Mouse (Mus musculus): ENCODE results near the gene Nanos1. TPM values are rescaled to one million over a fixed set of nuclear protein-coding genes. Genes with fewer than 3 reads are reported as not detected.

Nanos1 gene
- 0.34 TPM for polyA plus RNA-seq (2014; fragmentation: Illumina TruSeq; extraction: RNeasy Lipid Tissue Mini Kit (QIAGEN cat#74804); ENCODE audit: low read depth, low replicate concordance)

DNA sequence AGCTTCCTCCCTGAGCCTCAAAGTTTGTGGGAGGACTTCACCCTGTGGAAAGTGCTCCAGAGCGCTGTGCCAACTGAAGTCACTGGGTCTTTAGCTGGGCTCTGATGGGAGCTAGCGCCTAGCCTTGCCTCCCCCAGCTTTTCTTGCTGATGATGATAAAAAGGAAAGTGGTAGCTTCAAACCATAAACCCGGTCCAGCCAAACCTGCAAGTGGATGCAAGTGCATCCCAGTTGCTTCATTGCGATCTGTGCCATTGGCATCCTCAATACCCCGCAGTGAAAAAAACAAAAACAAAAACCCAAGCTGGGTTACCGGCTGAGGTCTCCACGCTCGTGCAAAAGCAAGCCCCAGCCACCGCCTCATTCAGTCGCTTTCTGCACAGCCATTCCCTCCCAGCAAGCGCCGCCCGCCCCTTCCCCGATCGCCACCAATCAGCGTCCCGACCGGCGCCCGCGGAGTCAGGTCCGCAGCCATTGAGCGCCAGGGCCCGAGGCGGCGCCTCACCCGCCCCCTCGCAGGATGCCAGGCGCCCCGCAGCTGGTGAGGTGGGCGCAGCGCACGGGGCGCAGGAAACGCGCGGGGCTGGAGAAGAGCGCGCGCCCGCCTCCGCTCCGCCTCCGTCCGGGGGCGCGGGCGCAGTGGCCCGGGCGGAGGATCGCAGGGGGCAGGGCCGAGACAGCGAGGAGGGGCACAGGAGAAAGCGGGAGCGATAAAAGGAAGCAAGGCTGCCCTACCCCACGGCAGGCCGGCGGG lies at the start of gene Nanos1:
Gene Nanos1, plus strand, starts transcription at position 550 of the 754 bp plus-strand sequence.

DNA sequence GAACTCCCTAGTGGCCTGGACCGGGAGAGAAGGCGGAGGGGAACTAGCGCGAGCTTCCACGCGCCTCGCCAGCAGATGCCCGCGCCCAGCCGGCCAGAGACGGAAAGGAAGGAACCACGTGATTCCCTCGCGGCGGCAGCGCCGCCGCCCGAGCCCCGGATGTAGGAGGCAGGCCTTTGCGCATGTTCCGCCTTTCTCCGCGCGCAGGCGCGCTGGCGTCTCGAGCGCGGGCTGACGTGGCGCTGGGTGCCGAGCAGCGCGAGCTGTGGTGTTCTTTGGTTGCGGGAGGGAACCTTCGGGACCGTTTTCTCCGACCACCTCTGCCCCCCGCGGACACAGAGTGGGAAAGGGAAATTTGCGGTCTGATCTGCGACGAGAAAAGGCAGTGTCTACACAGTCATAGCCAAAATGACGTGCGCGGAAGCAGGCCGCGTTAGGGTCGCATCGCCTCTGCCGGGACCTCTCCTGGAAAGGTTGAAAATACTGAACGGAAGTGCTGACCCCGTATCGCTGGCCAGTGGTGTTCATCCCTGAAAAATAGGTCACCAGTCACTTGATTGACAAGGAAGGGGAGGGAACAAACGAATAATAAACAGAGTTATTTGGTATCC lies 34.9 kb downstream of the Nanos1 start, which contains the start of gene Eif3a:
Gene Eif3a, minus strand, starts transcription at position 108 of the 611 bp plus-strand sequence.

Other genes with a start within 250 kb of the Nanos1 start
- gene Cacul1, start 175.0 kb upstream of the Nanos1 start, polyA plus RNA-seq (2014; fragmentation: Illumina TruSeq; extraction: RNeasy Lipid Tissue Mini Kit (QIAGEN cat#74804); ENCODE audit: low read depth, low replicate concordance) = 21.7 TPM
- gene Eif3a, start 34.7 kb downstream of the Nanos1 start, polyA plus RNA-seq (2014; fragmentation: Illumina TruSeq; extraction: RNeasy Lipid Tissue Mini Kit (QIAGEN cat#74804); ENCODE audit: low read depth, low replicate concordance) = 122 TPM
- gene Fam45a, start 55.6 kb downstream of the Nanos1 start, polyA plus RNA-seq (2014; fragmentation: Illumina TruSeq; extraction: RNeasy Lipid Tissue Mini Kit (QIAGEN cat#74804); ENCODE audit: low read depth, low replicate concordance) = 29.0 TPM
- 6.5 TPM for gene Sfxn4, start 105.5 kb downstream of the Nanos1 start, polyA plus RNA-seq (2014; fragmentation: Illumina TruSeq; extraction: RNeasy Lipid Tissue Mini Kit (QIAGEN cat#74804); ENCODE audit: low read depth, low replicate concordance)
- 142 TPM for gene Prdx3, start 118.6 kb downstream of the Nanos1 start, polyA plus RNA-seq (2014; fragmentation: Illumina TruSeq; extraction: RNeasy Lipid Tissue Mini Kit (QIAGEN cat#74804); ENCODE audit: low read depth, low replicate concordance)
- gene Grk5, start 133.8 kb downstream of the Nanos1 start, polyA plus RNA-seq (2014; fragmentation: Illumina TruSeq; extraction: RNeasy Lipid Tissue Mini Kit (QIAGEN cat#74804); ENCODE audit: low read depth, low replicate concordance) = 17.3 TPM